Mouse (Mus musculus) lung, postnatal 14 days (tissue): ENCODE data around the gene Gstt2.

Experiments
- DNase-seq: peaks from one replicate; pipeline ENCODE4 v3.0.0; 2021

Gstt2 gene

GRCm38 (mm10) chr10:75823782-75824181 is 13.4 kb downstream of the Gstt2 start:
- DNase-seq = no peak

DNA sequence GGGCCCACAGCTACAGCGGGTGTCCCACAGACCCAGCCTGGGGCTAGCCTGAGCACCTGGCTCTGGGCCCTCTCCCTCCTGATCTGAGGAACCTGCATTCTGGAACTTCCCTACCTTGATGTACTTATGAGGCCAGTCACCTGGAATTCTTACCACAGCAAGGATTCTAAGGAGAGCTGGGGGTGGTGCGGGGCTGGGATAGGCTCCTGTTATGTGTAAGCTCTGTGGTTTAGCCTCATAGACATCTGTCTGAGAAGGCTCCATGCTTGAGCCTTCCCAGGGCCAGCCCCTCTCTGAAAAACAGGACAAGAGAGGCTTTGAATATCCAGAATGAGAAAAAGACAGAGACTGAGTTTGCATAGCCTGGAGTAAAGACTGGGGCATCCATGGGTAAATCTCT is 14.8 kb downstream of the Gstt2 start, which contains the start of gene Gstt4:
TSS of gene Gstt4 (minus strand) at position 101 of the 400 bp plus-strand sequence.
- no peak for DNase-seq

DNA sequence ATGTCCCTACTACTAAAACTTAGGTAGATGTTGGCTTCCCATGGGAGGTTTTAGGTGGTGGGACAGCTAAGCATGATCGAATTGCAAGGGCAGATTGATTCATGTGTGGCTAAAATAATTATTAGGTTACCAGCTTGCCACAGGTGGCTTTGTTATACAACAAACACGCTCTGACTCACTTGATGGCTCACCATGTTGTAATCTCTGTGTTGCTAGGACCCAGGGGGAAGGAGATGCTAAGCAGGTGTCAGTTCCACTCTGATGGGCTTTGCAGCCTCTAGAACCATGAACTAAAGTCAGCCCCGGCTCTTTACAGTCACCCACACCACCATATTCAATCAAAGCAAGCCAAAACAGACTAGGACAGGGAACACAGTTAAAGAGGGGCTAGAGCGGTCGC is 17.3 kb downstream of the Gstt2 start:
- no peak for DNase-seq

DNA sequence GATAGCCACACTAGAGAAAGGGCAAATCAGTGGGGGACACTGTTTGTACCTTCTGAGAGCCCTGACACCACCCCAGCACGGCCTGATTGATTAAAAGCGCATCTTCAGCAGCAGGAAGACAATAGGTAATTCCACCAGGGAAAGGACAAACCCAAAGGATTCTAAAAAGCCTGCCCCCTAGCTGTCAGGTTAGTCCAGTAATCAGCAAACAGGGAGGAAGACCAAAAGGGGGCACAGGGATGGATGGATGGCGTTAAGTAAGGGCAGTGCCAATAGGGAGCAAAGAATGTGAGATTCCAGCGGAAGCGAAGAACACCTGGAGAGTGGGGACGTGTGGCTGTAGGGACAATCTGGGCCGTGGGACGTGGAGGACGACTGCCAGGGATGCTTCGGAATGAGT is 18.6 kb downstream of the Gstt2 start:
- no peak for DNase-seq

GRCm38 (mm10) chr10:75804217-75804616 is 33.0 kb downstream of the Gstt2 start:
- DNase-seq = no peak

DNA sequence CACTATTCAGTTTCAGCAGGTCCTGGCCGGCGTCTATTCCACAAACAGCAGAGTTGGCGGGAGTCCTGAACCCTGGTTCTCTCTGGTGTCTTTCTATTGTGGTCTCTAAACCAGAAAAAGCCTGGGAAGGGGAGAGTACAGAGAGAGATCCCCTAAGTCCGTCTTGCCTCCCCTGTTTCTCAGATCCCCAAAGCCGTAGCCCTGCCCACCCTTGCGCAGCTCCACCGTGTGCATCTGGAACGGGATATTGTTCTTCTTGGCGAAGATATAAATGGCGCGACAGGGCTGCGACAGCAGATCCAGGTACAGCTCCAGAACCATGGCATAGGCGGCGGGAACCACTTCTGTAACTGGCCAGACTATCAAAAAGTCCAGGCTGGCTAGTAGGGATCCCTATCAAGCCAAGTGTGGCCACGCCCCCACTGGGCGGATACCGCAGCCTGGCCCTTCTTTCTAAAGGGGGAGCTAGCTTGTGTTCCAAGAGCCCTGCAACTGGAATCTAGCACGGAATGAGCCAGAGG is 39.0 kb downstream of the Gstt2 start, which contains the start of gene Gstt1:
TSS of gene Gstt1 (minus strand) at position 409 of the 521 bp plus-strand sequence.
- DNase-seq = peak; percentile 69

DNA sequence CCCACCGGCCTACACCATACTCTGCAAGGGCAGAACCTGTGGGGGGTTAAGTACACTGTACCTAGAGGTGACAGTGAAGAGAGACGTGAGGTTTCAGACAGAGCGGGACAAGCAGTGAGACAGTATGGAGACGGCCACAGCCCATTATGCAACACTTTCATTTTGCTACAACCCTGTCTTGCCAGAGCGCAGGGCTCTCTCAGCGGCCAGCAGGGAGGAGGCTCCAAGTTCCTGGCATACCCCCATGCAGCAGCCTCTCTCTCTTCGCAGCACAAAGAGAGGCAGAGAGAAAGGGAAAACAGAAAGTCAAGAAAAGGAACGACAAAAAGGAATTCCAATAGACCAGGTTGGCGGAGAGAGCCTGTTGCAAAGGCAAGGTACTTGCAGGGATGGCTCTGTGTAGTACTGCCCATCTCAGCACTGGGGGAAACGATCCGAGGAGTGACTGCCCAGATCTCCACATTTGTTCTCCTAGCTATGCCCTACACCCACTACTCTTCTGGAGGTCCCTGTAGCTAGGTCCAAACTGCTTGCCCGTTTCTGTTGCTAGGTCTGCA is 39.5 kb downstream of the Gstt2 start:
- DNase-seq = peak; percentile 61

GRCm38 (mm10) chr10:75796731-75797516 is 40.3 kb downstream of the Gstt2 start:
- DNase-seq = peak; percentile 41

DNA sequence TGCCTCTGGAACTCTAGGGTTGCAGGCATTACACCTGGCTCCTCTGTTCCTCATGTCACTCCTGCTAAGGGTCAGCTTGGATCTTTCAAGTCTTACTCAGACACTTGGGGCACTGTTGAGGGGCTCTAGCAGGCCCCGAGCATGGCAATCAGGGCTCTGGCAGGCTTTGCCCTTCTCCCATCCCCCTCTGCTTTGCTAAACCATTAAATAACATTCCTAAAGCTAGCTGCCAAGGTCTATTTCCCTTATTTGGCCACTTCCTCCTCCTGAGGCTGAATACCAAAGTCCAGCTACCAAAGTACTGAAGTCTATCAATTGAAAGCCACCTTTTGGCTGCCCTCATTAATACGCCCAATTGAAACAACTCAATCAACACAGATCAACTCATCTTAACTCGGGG is 42.3 kb downstream of the Gstt2 start:
- DNase-seq = peak; percentile 40

GRCm38 (mm10) chr10:75790773-75791172 is 46.5 kb downstream of the Gstt2 start:
- DNase-seq = no peak

DNA sequence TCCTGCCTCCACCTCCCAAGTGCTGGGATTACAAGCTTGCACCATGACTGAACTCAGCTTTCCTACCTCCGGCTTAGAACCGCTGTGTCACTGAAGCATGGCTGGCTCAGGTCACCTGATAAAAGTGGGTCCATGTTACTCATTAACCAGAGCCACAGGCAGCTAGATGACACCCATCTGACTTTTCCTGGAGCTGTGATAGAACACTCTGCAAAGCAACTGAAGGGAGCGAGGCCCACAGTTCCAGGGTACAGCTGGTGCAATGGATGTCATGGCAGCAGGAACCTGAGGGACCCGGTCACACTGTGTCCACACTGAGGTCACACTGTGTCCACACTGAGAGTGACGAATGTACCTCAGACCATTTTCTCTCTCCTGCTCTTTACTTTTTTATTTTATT is 47.4 kb downstream of the Gstt2 start:
- DNase-seq = no peak

GRCm38 (mm10) chr10:75789081-75789735 is 48.0 kb downstream of the Gstt2 start:
- no peak for DNase-seq

- DNase-seq = no peak
Observed at GRCm38 (mm10) chr10:75788277-75788676, 48.9 kb downstream of the Gstt2 start.

DNA sequence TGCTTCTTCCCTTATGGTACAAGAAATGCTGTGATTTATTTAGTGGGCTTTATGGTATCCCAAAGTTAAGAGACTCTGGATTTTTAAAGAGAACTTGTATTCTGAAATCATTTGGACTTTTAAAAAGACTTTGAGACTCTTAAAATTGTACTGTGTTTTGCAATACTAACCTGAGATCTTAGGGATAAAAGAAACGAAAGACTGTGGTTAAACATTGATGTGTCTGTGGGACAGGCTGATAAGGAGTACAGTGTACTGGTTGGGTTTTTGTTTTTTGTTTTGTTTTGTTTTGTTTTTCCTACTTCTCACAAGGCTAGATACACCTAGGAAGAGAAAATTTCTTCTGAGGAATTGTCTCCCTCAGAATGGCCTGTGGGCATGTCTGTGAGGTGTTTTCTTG is 51.8 kb downstream of the Gstt2 start:
- DNase-seq = no peak
